Mouse (Mus musculus) forebrain, embryonic 12.5 days (tissue): Measurements from ENCODE around the gene Sart3. TPM values are rescaled to one million over a fixed set of nuclear protein-coding genes. Genes with fewer than 3 reads are reported as not detected.

ENCODE experiments used
- ATAC-seq: fragments of 200-750 bp; cut with Nextera tagmentation; 2 replicates; pipeline ENCODE4 v1.8.0; 2017; ENCODE audit warnings: moderate TSS enrichment; ENCODE audit not compliant: low FRiP score
- H3K27ac ChIP-seq: fragments of 300-500 bp; sonication (generic); 2 replicates; pipeline ENCODE4 v1.5.1; 2016; ENCODE audit warnings: mild to moderate bottlenecking
- H3K27me3 ChIP-seq: fragments of 300-500 bp; sonication (generic); 2 replicates; pipeline ENCODE4 v1.6.1; 2016; ENCODE audit warnings: mild to moderate bottlenecking
- H3K36me3 ChIP-seq: fragments of 300-500 bp; sonication (generic); replicated peaks from 2 replicates; pipeline ENCODE4 v1.6.1; 2016; ENCODE audit warnings: mild to moderate bottlenecking
- H3K4me1 ChIP-seq: fragments of 300-500 bp; sonication (generic); 2 replicates; pipeline ENCODE4 v1.6.1; 2016
- H3K4me2 ChIP-seq: fragments of 300-500 bp; sonication (generic); 2 replicates; pipeline ENCODE4 v1.6.1; 2016; ENCODE audit warnings: mild to moderate bottlenecking, moderate library complexity
- H3K4me3 ChIP-seq: fragments of 300-500 bp; sonication (generic); replicated peaks from 2 replicates; pipeline ENCODE4 v1.5.1; 2016; ENCODE audit warnings: mild to moderate bottlenecking
- H3K9ac ChIP-seq: fragments of 300-500 bp; sonication (generic); 2 replicates; pipeline ENCODE4 v1.6.1; 2016; ENCODE audit warnings: mild to moderate bottlenecking
- H3K9me3 ChIP-seq: fragments of 300-500 bp; sonication (generic); 2 replicates; pipeline ENCODE4 v1.6.1; 2016
- WGBS: fragments of 180-500 bp; shearing (Covaris S2); methylation state at CpG from one replicate; pipeline ENCODE4 v1.1.7; 2016; 5-methylcytosine and 5-hydroxymethylcytosine counted together
- polyA plus RNA-seq: library from polyadenylated mRNA; unstranded; fragments of >200 nt; fragmentation: Nextera tagmentation; extraction: Ambion mirVana; gene quantifications from 2 replicates; pipeline ENCODE4 v1.2.1, GENCODE M21; 2016

Gene Sart3
- polyA plus RNA-seq, 1 experiment from 2014 or later: 78.4 TPM

DNA sequence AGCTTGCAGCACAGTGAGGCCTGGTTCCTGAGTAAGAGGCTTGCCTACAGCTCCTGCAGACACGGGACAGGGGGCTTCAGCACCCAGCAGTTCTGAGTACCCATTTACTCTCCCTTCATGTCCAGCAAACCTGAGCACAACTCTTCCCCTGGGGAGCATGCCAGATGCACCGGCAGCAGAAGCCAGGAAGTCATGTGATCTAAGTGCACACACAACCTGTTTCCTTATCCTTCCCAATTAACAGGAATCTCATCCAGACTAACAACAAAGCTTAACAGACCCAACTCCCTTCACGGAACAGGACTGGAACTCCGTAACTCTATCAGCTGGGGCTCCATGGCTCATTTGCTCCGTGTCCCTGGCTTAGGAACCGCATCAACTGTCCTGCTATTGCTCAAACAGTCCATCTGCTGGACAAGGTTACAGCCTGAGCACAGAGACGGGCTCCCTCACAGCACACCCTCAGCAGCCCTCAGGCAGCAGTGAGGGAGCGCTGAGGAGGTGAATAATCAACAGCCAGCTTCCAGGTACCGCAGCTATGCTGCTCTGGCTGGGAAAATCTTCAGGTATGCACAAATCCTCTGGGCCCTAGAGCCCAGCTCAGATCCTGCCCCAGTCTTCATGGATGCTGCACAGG lies 20.7 kb downstream of the Sart3 start:
- H3K4me1 ChIP-seq: no peaks in the 10 kb centered on the region
- WGBS: 89% methylated on average over 9 of the region's 9 CpGs
- H3K27me3 ChIP-seq: no peaks in the 10 kb centered on the region
- H3K9ac ChIP-seq: no peak overlapping the region
- no peaks in the 10 kb centered on the region for H3K9me3 ChIP-seq
- H3K36me3 ChIP-seq: peaks cover 100% of the 10 kb centered on the region
- H3K4me2 ChIP-seq: no peak overlapping the region
- no peak for ATAC-seq
- no peak overlapping the region for H3K27ac ChIP-seq
- H3K4me3 ChIP-seq: no peak overlapping the region

DNA sequence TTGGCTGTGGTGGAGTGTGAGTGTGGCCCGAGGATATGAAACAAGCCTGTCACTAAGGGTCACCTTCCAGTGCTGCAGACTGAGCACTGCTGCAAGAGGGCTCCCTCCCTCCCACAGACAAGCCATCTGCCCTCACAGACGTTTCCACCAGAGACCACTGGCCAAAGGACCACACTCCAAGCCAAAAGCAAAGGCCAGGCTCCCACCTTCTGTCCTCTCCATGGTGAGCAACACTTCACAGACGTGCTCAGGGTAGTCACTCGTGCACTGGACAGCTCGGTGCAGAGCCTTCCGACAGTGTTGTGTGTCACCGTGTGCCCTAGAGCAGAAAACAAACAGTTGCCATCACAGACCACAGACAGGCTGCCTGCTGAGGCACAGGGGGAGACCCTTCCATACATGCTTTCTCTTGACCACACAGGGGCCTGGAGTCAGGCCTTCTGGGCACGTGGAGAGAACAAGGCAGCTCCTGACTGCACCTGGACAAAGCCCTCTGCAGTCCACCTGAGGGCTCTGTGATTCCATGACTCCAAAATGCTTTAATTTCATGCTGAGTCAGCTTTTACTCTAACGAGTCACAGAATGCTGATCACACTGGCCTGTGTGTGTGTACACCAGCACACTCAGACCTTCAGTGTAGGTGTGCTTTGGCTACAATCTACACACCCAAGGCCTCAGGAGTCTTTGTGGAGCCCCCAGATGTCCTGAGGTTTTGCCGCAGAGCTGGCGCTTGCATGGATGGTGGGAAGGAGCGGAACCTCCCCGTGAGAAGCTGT lies 23.6 kb downstream of the Sart3 start:
- Histone ChIP-seq H3K4me3 (no peak overlapping the region), H3K36me3 (peaks cover 100% of the 10 kb centered on the region), H3K9me3 (peaks cover 4% of the 10 kb centered on the region; the same call in 1 of the 2 replicates), H3K9ac (no peak overlapping the region), H3K27ac (no peak overlapping the region), H3K27me3 (no peaks in the 10 kb centered on the region), H3K4me2 (no peak overlapping the region), H3K4me1 (no peaks in the 10 kb centered on the region)
- no peak for ATAC-seq
- 91% methylated on average over 13 of the region's 13 CpGs for WGBS

DNA sequence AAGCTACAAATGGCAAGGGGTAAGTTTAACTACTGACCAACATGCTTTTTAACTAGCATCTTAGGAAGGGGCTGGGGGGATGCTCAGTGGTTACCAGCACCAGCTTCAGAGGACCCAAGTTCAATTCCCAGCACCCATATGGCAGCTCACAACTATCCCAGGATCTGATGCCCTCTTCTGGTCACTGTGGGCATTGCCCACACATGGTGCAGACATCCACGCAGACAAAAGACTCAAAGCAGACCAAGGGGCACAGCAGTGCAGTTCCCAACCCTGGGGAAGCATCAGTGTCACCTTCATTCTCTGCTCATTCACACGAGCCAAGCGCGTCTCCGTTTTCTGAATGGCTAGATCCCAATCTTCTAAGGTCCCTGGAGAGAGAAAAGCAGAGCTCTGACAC lies 24.7 kb downstream of the Sart3 start:
- WGBS: 95% methylated on average over 5 of the region's 5 CpGs

GRCm38 (mm10) chr5:113737607-113738237 lies 34.6 kb downstream of the Sart3 start:
- ATAC-seq: no peak
- Histone ChIP-seq H3K9me3 (no peaks in the 10 kb centered on the region), H3K27ac (no peak overlapping the region), H3K4me3 (0 out of 2 replicates have a peak overlapping the region, but pooled peaks have one; percentile 4), H3K4me1 (peaks cover 21% of the 10 kb centered on the region), H3K9ac (no peak overlapping the region), H3K4me2 (no peak overlapping the region), H3K27me3 (no peaks in the 10 kb centered on the region), H3K36me3 (peaks cover 51% of the 10 kb centered on the region)
- WGBS: 94% methylated on average over 11 of the region's 11 CpGs

More for the DNA sequence above, 24.7 kb downstream of the Sart3 start:
- H3K4me1 ChIP-seq: no peaks in the 10 kb centered on the region
- no peaks in the 10 kb centered on the region for H3K27me3 ChIP-seq
- H3K4me2 ChIP-seq: no peak overlapping the region
- H3K9ac ChIP-seq: no peak overlapping the region
- peaks cover 100% of the 10 kb centered on the region for H3K36me3 ChIP-seq
- no peak overlapping the region for H3K27ac ChIP-seq
- no peak overlapping the region for H3K4me3 ChIP-seq
- ATAC-seq: no peak
- H3K9me3 ChIP-seq: peaks cover 4% of the 10 kb centered on the region; the same call in 1 of the 2 replicates

DNA sequence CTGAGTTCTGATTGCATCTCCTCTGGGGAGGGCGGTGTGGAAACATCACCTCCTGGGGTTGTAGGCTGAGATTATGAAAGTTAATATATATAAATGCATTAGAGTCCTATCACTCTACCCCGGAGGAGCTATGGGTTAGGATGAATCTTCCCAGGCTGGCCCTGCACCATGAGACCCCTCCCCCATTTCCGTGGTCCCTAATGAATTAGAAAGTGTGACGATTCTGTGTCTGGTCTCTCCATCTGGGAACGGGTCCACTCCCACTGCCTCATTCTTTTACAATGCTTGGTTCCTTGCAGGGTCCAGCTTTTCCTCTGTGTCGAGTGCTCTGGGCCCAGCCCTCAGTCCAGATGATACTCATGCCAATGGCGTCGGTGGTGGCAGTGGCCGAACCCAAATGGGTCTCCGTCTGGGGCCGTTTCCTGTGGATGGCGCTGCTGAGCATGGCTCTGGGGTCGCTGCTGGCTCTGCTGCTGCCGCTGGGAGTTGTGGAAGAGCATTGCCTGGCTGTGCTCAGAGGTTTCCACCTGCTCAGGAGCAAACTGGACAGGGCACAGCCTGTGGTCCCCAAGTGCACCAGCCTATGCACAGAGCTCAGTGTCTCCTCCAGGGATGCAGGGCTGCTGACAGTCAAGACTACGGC lies 35.7 kb downstream of the Sart3 start:
- Histone ChIP-seq H3K27ac (peak overlapping the region; percentile 96; the same call in 1 of the 2 replicates), H3K9me3 (no peaks in the 10 kb centered on the region), H3K9ac (peak overlapping the region; percentile 65), H3K36me3 (peaks cover 41% of the 10 kb centered on the region), H3K4me1 (peaks cover 21% of the 10 kb centered on the region), H3K4me3 (peak overlapping the region; percentile 71), H3K4me2 (peak overlapping the region; percentile 86), H3K27me3 (no peaks in the 10 kb centered on the region)
- WGBS: 49% methylated on average over 15 of the region's 15 CpGs
- ATAC-seq: no peak

- H3K4me2 ChIP-seq: peak overlapping the region; percentile 86
- peak; percentile 36; the same call in 1 of the 2 replicates for ATAC-seq
- H3K9me3 ChIP-seq: no peaks in the 10 kb centered on the region
- no peaks in the 10 kb centered on the region for H3K27me3 ChIP-seq
- H3K27ac ChIP-seq: peak overlapping the region; percentile 96
- H3K36me3 ChIP-seq: peaks cover 35% of the 10 kb centered on the region
- peaks cover 21% of the 10 kb centered on the region for H3K4me1 ChIP-seq
- H3K9ac ChIP-seq: peak overlapping the region; percentile 65
- 6% methylated on average over 10 of the region's 10 CpGs for WGBS
- H3K4me3 ChIP-seq: peak overlapping the region; percentile 71
Measured at GRCm38 (mm10) chr5:113736113-113736502, 36.2 kb downstream of the Sart3 start.

- under 1% methylated on average over 71 of the region's 71 CpGs for WGBS
- H3K27me3 ChIP-seq: no peaks in the 10 kb centered on the region
- H3K27ac ChIP-seq: peak within 1 kb of the TSS; percentile 96
- peaks cover 25% of the 10 kb centered on the region for H3K4me1 ChIP-seq
- H3K36me3 ChIP-seq: peaks cover 29% of the 10 kb centered on the region
- H3K4me2 ChIP-seq: peak within 1 kb of the TSS; percentile 86
- H3K9ac ChIP-seq: peak within 1 kb of the TSS; percentile 65
- H3K4me3 ChIP-seq: peak within 1 kb of the TSS; percentile 71
- no peaks in the 10 kb centered on the region for H3K9me3 ChIP-seq
- ATAC-seq: peak; percentile 97
Measured at GRCm38 (mm10) chr5:113735345-113736112, 36.8 kb downstream of the Sart3 start, which contains the start of gene Ficd. TSS of gene Ficd (plus strand) at chr5:113735803.

GRCm38 (mm10) chr5:113735023-113735344 lies 37.3 kb downstream of the Sart3 start:
- peak overlapping the region; percentile 86 for H3K4me2 ChIP-seq
- H3K27ac ChIP-seq: peak overlapping the region; percentile 96
- H3K27me3 ChIP-seq: no peaks in the 10 kb centered on the region
- peaks cover 30% of the 10 kb centered on the region for H3K4me1 ChIP-seq
- no peaks in the 10 kb centered on the region for H3K9me3 ChIP-seq
- peak overlapping the region; percentile 59 for H3K9ac ChIP-seq
- H3K4me3 ChIP-seq: peak overlapping the region; percentile 71
- peaks cover 24% of the 10 kb centered on the region for H3K36me3 ChIP-seq
- ATAC-seq: peak; percentile 60
- 23% methylated on average over 7 of the region's 7 CpGs for WGBS

GRCm38 (mm10) chr5:113734376-113734775 lies 37.9 kb downstream of the Sart3 start:
- Histone ChIP-seq H3K27ac (0 out of 2 replicates have a peak overlapping the region, but pooled peaks have one; percentile 96), H3K36me3 (peaks cover 18% of the 10 kb centered on the region), H3K4me3 (no peak overlapping the region), H3K9ac (no peak overlapping the region), H3K4me1 (peaks cover 31% of the 10 kb centered on the region), H3K27me3 (no peaks in the 10 kb centered on the region), H3K9me3 (no peaks in the 10 kb centered on the region), H3K4me2 (no peak overlapping the region)
- no peak for ATAC-seq
- WGBS: 63% methylated on average over 5 of the region's 5 CpGs

GRCm38 (mm10) chr5:113732182-113732581 lies 40.1 kb downstream of the Sart3 start:
- Histone ChIP-seq H3K36me3 (no peaks in the 10 kb centered on the region), H3K27ac (no peak overlapping the region), H3K4me2 (no peak overlapping the region), H3K9me3 (no peaks in the 10 kb centered on the region), H3K4me3 (no peak overlapping the region), H3K9ac (no peak overlapping the region), H3K27me3 (no peaks in the 10 kb centered on the region), H3K4me1 (peaks cover 25% of the 10 kb centered on the region)
- no peak for ATAC-seq
- 32% methylated on average over 6 of the region's 6 CpGs for WGBS

GRCm38 (mm10) chr5:113731174-113731573 lies 41.1 kb downstream of the Sart3 start:
- H3K27me3 ChIP-seq: no peaks in the 10 kb centered on the region
- H3K9me3 ChIP-seq: no peaks in the 10 kb centered on the region
- no peak overlapping the region for H3K4me3 ChIP-seq
- 86% methylated on average over 7 of the region's 7 CpGs for WGBS
- H3K4me2 ChIP-seq: no peak overlapping the region
- H3K36me3 ChIP-seq: no peaks in the 10 kb centered on the region
- no peak overlapping the region for H3K27ac ChIP-seq
- peaks cover 15% of the 10 kb centered on the region for H3K4me1 ChIP-seq
- H3K9ac ChIP-seq: no peak overlapping the region
- no peak for ATAC-seq
